Mouse (Mus musculus) kidney, adult 2 months (tissue): ENCODE results near the gene B3gat3.

Experiments used
- CTCF ChIP-seq: fragments of 200-500 bp; conservative IDR thresholded peaks from 2 replicates; pipeline ENCODE4 v1.5.1; 2011; ENCODE audit warnings: low read depth, mild to moderate bottlenecking, control low read depth, low read length, moderate library complexity, mixed read lengths; ENCODE audit not compliant: insufficient read depth, insufficient read length
- POLR2A ChIP-seq: fragments of 200-500 bp; IDR thresholded peaks from one replicate; pipeline ENCODE4 v1.6.1; 2011; ENCODE audit warnings: low read depth, low read length, control low read depth

- TF ChIP-seq POLR2A, result no peak
- no peak for TF ChIP-seq CTCF
These were observed 690 bp downstream of the B3gat3 start for GRCm38 (mm10) chr19:8920836-8921291.
